Mouse (Mus musculus) brain, adult 2 months (tissue): ENCODE measurements around the gene Tdrd5.
A peak's percentile ranks its signal among the peaks of the same experiment; 100 is the strongest.
"Not testable (repeated sequence)": the region's sequence is repeated elsewhere in the genome, so short reads cannot be mapped to it uniquely, and the experiment has no call there.

ENCODE experiments used
- DNase-seq: peaks from one replicate; pipeline ENCODE4 v3.0.0; 2011; ENCODE audit warnings: low read depth, low spot score

Tdrd5 gene

DNA sequence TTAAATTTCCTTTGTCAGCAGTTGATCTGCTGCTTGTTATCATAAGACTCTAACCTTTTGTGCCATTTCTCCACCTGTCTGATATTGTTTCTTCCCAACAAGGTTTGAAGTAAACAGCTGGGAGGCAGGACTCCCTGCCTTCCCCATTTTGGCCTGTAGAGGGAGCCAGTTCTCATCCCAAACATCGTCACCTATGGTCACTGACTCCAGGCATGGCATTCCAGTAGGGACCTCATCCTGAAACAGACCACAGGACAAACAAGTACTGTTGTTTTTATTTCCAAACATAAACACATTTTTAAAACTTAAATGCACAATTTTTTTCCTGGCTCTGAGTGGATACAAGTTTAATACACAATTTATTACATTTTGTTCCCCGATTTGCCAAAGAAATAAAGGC, 40.1 kb downstream of the Tdrd5 start:
- DNase-seq = peak; percentile 63

DNA sequence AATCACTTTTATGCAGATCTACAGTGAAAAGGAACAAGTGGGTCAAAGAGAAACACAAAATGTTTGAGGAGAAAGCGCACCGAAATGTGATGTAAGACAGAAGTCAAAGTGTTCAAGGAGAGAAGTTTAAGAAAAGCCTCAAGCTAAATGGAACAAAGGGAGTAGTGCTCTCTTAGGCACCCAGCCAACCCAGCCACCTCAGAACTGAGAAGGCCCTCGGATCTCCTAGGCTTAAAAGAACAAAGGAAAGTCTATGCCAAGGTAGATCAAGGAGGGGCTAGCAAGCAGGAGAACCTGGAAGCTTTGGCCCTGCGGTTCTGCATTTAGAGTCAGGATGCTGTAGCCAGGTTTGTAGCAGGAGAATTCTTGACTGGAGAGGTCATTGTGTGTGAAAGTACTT, 48.6 kb downstream of the Tdrd5 start:
- DNase-seq = no peak

DNA sequence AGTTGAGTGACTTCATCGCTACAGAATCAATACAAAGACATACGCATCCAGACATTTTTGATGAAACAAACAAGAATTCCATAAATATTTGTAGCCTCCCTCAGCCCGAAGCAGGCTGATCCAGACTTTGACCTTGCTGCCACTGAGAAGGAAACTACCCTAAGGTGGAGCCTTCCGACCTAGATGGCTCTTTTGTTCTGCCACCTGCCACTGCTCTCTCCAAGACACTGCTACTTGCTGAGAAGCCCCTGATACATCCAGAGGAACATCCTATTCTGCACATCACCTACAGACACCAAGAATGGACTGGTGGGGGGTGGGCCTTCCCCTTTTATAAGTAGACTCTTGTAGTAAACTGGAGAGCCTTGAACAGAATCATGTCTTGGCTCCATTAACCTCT, 52.4 kb downstream of the Tdrd5 start:
- not testable (repeated sequence) for DNase-seq

DNA sequence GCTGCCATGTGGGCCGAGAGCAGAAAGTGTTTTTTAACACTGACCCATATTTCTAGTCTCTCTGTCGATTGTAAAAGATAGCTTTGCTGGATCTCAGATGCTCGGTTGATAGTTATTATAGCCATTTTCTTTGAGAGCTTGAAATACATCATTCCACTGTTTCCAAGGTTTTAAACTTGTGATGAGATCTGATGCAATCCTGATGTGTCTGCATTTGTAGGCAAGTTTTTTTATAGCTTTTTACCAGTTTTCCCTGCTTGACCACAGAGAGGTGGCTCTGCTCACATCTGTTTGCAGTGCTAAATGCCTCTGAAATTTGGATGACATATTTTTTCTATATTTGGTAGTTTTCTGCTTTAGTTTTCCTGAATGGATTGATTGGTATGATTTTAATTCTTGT, 55.6 kb downstream of the Tdrd5 start:
- DNase-seq = peak; percentile 20

DNA sequence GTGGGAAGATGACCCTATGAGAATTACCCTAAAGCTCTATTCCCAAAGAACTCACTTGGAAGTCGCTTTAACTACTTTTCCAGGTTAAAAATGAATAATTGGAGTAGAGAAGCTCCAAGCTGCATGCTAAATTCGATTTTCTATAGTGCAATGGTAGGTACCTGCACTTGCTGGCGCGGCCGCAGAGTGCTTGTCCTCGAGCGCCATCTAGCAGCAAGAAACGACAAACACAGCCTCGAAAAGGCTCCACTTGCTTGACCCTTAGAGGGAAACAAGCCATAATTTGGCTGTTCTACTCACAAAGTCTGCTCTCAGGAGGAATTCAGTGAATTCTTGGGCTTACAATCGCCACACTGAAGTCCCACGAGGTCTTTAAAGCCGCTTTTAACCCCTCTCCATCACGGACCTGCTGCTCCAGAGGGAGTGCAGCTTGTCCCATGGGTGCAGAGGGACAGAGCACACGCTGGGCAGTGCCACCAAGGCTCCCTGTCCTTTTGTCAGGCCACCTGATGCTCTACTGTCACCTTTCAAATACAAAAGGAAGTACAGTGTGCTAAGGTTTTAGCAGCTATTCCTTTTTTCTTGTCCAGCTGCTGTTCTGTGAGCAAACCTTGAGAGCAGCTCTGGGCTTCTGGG, 61.6 kb downstream of the Tdrd5 start:
- DNase-seq = peak; percentile 75

DNA sequence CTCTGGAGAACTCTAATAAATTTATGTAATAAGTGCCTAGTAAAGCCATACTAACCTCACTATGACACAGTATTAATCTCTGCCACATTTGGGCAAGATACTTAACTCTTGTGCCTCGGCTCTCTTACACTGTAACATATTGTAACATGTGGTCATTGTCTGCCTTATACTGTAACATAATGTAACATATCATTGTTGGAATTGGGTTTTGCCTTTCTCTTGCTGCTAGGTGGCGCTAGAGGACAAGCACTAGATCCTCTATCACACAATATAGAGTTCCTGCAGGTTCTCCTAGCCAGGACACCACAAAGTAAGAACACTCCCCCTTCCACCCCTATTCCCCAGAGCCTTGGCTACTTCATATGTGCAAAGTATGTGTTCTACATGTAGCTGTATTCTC, 62.4 kb downstream of the Tdrd5 start:
- peak; percentile 14 for DNase-seq

DNA sequence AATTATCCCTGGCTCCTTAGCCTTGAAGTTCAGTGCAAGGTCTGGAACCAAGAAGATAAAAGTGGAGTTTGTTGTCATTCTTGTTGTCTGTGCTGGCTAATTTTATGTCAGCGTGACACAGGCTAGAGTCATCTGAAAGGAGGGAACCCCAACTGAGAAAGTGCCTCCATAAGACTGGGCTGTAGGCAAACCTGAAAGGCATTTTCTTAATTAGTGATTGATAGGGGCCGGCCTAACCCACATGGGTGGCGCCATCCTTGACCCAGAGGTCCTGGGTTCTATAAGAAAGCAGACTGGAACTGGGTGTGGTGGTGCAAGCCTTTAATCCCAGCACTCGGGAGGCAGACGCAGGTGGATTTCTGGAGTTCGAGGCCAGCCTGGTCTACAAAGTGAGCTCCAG, 72.3 kb downstream of the Tdrd5 start:
- no peak for DNase-seq

DNA sequence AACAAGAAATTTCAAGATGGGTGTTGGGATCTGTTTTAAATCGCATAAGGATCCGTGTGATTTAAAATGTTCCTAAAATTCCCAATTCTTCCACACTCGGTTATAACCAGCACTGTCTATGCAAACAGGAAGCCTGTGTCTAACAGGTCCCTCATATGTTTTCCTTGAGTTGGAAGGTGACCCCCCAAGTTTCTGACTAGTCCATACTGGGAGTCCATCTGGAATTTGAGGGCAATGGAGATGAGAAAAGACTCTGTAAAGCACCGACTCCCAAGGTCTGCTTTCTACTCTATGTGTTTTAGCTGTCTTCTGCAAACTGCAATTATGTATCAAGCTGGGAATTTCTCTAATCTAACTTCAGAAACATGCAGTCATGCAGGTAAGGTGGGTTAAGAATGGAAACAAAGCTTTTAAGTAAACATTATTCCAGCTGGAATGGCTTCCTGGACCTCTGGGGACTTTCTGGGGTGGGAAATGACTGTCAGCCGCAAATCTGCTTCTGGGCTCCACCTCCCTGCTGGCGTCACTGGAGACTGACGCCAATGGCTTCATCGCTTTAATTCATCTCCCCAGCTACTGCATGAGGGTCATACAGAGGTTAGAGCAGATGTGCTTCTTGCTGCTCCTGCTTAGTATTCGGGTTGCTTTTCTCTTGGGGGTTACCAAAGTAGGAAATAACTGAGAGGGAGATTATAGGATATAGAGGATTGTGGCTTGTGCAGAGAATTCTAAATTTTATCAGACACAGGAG, 73.0 kb downstream of the Tdrd5 start:
- DNase-seq = peak; percentile 48

DNA sequence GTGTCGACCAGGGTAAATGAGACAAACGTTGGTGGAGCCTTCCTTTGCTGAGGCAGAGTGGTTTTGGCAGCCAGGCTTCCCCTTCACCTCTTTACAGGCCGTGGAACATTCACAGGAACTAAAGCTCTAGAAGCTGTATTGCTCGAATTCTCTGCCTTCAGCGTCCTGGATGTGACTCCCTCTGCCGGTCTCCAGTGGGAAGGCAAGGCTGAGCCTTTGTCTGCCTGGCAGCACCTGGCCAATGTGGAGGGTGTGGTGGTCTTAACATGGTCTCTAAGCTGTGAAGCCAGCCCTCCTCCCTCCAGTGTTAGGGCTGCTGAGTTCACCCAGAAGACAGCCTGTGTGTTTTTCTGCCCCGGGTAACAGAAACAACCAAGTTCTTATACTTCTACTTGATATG, 74.0 kb downstream of the Tdrd5 start:
- DNase-seq = peak; percentile 69

DNA sequence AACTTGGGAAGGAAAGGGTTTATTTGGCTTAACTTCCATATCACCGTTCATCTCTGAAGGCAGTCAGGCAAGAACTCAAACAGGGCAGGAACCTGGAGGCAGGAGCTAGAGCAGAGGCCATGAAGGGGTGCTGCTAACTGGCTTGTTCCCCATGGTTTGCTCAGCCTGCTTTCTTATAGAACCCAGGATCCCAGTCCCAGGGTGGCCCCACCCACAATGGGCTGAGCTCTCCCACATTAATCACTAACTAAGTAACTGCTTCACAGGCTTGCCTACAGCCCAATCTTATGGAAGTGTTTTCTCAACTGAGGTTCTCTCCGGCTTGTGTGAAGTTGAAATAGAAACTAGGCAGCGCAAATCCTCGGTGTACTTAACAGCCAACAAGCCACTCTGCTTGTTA, 74.7 kb downstream of the Tdrd5 start:
- DNase-seq = no peak

DNA sequence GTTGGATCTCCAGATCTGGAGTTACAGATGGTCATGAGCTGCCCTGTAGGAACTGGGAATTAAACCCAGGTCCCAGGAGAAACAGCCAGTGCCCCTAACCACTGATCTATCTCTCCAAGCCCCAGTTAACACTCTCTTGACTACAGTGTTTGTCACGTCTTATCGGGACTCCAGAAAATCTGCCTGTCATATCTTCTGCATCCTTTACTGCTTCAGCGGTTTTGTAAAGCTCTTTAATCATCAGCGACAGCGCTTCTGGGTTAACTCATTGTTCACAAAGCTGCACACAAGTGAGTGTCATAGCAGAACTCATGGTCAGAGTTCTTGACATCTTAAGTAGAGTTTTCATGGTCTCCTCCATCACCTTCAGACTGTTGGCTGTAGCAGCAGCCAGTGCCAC, 76.6 kb downstream of the Tdrd5 start:
- no peak for DNase-seq

DNA sequence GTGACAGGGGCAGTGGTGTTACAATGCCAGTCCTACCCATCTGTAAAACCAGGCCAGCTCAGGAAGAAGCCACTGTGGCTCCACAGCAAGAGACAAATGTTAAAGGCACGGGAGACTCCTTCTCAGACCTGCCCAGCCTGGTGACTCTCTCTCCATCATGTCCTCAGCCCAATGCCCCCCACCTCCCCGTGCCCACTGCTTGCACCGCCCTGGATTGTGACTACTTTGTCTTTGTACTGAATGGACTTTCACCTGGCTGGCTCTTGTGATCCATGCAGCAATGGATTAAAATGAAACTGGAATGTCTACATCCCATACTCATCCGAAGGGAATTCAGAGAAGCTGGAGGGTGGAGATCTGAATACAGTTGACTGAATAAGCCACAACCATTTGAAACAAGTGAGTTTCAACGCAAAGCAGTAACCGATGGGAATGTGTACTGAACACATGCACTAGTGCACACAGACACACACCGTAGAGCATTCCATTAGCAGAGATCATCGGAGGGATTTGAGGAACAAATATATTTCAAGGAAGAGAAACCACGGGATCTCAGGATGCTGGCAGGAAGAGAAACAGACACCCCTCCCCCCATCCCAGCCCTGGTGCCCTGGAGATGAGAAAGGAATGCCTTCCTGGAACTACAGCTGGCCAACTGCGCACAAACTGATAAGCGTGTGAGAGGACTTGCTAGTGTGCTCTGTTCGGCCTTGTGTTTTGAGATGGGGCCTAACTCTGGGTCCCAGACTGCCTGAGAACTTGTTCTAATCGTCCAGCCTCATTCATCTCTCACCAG, 81.1 kb downstream of the Tdrd5 start:
- no peak for DNase-seq

DNA sequence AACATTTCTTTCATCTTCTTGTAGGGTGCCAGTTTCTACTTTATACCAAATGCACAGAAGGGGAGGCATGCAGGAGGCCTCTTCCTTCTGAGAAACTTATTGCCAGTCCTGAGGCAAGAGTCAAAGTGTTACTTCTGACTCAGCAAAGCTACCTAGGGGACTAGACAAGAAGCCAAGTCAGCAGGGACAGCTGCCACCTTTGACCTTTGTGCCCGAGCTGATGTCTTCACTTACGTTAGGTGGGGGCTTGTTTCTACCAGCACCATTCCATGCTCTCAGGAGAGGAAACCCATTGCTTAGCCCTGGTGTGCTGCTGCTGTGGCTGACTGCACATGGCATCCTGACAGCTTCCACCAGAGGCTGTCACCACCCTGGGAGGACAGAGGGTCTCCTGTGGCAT, 82.1 kb downstream of the Tdrd5 start:
- no peak for DNase-seq

DNA sequence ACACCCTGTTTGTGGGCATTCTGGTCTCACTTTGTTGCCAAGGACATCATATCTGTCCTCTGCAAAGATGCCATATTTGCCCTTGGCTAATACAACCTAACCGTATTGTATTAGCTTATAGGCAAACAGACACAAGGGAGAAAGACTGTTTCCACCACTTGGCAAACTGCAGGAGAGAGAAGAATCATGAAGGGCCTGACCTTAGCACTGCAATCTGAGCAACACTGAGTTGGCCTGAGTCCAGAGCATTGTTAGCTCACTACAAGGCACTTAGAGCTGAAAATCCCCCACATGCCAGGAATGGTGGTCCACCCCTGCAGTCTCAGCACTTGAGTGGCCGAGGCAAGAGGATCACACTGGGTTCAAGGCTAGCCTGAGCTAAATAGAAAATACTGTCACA, 84.9 kb downstream of the Tdrd5 start:
- no peak for DNase-seq

DNA sequence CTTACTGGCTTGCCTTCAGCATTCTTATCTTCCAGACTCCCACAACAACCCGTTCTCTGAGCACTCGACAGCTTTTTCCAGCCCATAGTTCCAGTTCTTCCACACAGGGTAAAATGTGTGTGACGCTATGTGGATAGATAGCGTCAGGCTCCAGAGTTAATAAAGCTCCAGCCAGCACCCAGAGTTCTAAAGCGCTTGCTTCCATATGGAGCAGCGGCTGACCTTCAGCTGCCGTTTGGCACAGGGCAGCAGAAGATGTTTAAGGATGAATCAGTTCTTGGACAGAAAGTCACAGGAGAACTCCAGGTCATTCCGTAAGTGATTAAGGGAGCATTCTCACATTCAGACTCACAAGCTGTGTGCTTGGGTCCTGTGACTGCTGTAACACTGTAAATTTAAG, 85.5 kb downstream of the Tdrd5 start:
- no peak for DNase-seq

DNA sequence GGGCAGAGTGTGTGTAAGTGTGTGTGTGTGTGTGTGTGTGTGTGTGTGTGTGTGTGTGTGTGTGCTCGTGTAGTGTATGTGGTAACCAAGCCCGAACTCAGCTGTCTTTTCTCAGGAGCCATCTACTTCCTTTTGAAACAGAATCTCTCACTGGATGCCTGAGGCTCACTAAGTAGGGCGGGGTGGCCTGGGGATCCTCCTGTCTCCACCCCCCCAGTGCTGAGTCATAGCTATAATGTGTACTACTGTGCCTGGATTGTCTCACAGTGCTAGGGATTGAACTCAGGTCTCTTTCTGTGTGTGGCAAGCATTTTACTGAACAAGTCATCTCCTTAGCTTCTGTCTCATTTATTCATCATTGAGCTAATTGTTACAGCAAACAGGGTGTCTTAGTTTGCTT, 86.1 kb downstream of the Tdrd5 start:
- DNase-seq = peak; percentile 57

DNA sequence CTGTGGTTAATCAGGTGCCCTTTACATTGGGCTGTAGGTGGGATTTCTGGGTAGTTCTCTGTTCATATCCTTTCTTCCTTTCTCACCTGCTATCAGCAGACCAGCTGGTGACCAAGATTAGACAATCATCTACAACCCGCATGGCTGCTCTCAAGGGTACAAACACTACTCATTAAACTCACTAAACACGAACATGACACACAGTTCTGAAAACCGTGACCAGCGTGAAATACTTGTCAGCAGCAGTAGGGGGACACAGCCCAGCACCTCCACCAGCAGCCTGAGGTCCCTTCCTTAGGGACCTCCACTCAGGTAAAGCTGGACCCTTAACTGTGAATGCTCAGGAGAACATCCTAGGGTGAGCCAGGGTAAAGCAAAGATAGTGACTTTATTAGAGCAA, 87.2 kb downstream of the Tdrd5 start:
- no peak for DNase-seq

DNA sequence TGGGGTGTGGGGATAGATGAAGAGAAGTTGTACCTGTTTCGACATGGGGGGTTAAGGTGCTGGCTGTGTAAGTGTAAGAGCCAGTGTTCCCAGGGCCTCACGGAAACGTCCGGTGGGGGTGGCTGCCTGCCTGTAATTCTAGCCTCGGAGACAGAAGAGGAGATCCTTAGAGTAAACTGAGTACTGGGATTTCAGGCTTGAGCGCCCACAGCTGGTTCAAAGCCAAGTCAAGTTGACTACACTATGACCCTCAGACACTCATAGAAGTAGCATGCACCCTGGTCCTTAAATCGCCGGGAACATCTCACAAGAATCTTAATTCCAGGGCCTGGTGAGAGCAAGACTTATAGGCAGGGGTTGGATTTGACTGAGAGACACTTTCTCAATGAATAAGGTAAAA, 88.8 kb downstream of the Tdrd5 start:
- DNase-seq = no peak

DNA sequence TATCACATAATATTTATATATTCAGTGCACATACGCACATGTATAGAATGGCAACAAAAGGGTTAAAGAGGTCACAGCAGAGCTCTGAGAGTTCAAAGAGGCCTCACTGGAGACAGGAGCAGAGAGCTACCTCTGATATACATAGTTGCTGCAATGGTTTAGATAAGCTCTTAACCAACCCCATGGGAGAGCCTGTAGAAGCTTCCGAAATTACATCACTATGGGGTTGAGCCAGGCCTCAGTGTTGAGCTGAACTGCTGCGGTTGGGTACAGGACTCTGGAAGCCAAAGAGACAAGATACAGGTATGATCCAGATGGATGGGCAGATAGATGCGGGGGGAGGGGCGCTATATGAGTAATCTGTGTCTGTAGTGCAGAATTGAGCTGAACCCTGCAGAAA, 90.5 kb downstream of the Tdrd5 start:
- DNase-seq = no peak

DNA sequence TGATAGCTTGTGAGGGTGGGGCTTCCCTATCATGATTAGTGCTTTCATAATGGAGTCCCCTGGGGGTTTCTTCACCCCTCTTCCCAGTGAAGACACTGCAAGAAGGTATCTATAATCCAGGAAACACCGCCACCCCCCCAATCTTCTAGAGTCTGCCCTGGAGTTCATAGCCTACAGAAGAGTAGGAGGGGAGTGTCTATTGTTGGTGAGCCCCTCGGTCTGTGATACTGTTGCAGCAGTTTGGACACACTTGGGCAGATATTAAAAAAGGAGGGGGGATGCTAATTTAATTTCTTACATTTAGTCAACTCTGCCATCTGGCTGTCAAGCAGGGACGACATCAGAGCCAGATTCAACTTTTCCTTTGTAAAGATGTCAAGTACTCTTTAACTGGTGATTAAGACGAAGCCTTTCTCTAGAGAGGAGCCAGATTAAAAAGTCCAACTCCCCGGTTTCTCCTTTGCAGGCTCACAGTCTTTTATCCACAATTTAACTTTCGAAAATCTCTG, 91.6 kb downstream of the Tdrd5 start:
- DNase-seq = no peak
